Mouse (Mus musculus): ENCODE data around the gene Agbl3.

The Agbl3 gene

GRCm38 (mm10) chr6:34862791-34863403 is 82.7 kb downstream of the Agbl3 start, which contains the start of gene Tmem140:
TSS of gene Tmem140 (plus strand) at chr6:34863146.
- peak; percentile 74 for DNase-seq (ENCODE audit: low read depth, low spot score)
- Histone ChIP-seq H3K36me3 (ENCODE audit: control insufficient read depth, insufficient read depth, low read length, poor library complexity, severe bottlenecking) (no peaks in the 10 kb centered on the region), H3K27me3 (ENCODE audit: control insufficient read depth, insufficient read depth, low read length, poor library complexity, severe bottlenecking) (no peaks in the 10 kb centered on the region; the same call in 1 of the 2 replicates)

- no peaks in the 10 kb centered on the region; the same call in 1 of the 2 replicates for H3K27me3 ChIP-seq (ENCODE audit: control insufficient read depth, insufficient read depth, low read length, poor library complexity, severe bottlenecking)
- no peaks in the 10 kb centered on the region for H3K36me3 ChIP-seq (ENCODE audit: control insufficient read depth, insufficient read depth, low read length, poor library complexity, severe bottlenecking)
- DNase-seq (ENCODE audit: low read depth, low spot score), result no peak
These were observed 83.7 kb downstream of the Agbl3 start for GRCm38 (mm10) chr6:34863786-34864514.

GRCm38 (mm10) chr6:34865213-34865612 is 85.0 kb downstream of the Agbl3 start:
- Histone ChIP-seq H3K36me3 (ENCODE audit: control insufficient read depth, insufficient read depth, low read length, poor library complexity, severe bottlenecking) (no peaks in the 10 kb centered on the region), H3K27me3 (ENCODE audit: control insufficient read depth, insufficient read depth, low read length, poor library complexity, severe bottlenecking) (no peaks in the 10 kb centered on the region; the same call in 1 of the 2 replicates)
- no peak for DNase-seq (ENCODE audit: low read depth, low spot score)

- H3K27me3 ChIP-seq (ENCODE audit: control insufficient read depth, insufficient read depth, low read length, poor library complexity, severe bottlenecking), result no peaks in the 10 kb centered on the region; the same call in 1 of the 2 replicates
- peak; percentile 54 for DNase-seq (ENCODE audit: low read depth, low spot score)
- no peaks in the 10 kb centered on the region for H3K36me3 ChIP-seq (ENCODE audit: control insufficient read depth, insufficient read depth, low read length, poor library complexity, severe bottlenecking)
These were observed 85.7 kb downstream of the Agbl3 start for GRCm38 (mm10) chr6:34865711-34866593.

- DNase-seq (ENCODE audit: low read depth, low spot score), result no peak
- Histone ChIP-seq H3K36me3 (ENCODE audit: control insufficient read depth, insufficient read depth, low read length, poor library complexity, severe bottlenecking) (no peaks in the 10 kb centered on the region), H3K27me3 (ENCODE audit: control insufficient read depth, insufficient read depth, low read length, poor library complexity, severe bottlenecking) (no peaks in the 10 kb centered on the region; the same call in 1 of the 2 replicates)
These were observed 86.6 kb downstream of the Agbl3 start for GRCm38 (mm10) chr6:34866786-34867185.

- no peaks in the 10 kb centered on the region for H3K27me3 ChIP-seq (ENCODE audit: control insufficient read depth, insufficient read depth, low read length, poor library complexity, severe bottlenecking)
- no peaks in the 10 kb centered on the region for H3K36me3 ChIP-seq (ENCODE audit: control insufficient read depth, insufficient read depth, low read length, poor library complexity, severe bottlenecking)
- DNase-seq (ENCODE audit: low read depth, low spot score), result peak; percentile 67
These were observed 87.2 kb downstream of the Agbl3 start for GRCm38 (mm10) chr6:34867301-34867994.

- DNase-seq (ENCODE audit: low read depth, low spot score), result no peak
- Histone ChIP-seq H3K36me3 (ENCODE audit: control insufficient read depth, insufficient read depth, low read length, poor library complexity, severe bottlenecking) (no peaks in the 10 kb centered on the region; the same call in 1 of the 2 replicates), H3K27me3 (ENCODE audit: control insufficient read depth, insufficient read depth, low read length, poor library complexity, severe bottlenecking) (no peaks in the 10 kb centered on the region)
These were observed 87.7 kb downstream of the Agbl3 start for GRCm38 (mm10) chr6:34867995-34868350.

GRCm38 (mm10) chr6:34868507-34869217 is 88.4 kb downstream of the Agbl3 start:
- no peaks in the 10 kb centered on the region for H3K27me3 ChIP-seq (ENCODE audit: control insufficient read depth, insufficient read depth, low read length, poor library complexity, severe bottlenecking)
- no peak for DNase-seq (ENCODE audit: low read depth, low spot score)
- H3K36me3 ChIP-seq (ENCODE audit: control insufficient read depth, insufficient read depth, low read length, poor library complexity, severe bottlenecking), result no peaks in the 10 kb centered on the region; the same call in 1 of the 2 replicates

- Histone ChIP-seq H3K36me3 (ENCODE audit: control insufficient read depth, insufficient read depth, low read length, poor library complexity, severe bottlenecking) (no peaks in the 10 kb centered on the region; the same call in 1 of the 2 replicates), H3K27me3 (ENCODE audit: control insufficient read depth, insufficient read depth, low read length, poor library complexity, severe bottlenecking) (no peaks in the 10 kb centered on the region)
- peak; percentile 50 for DNase-seq (ENCODE audit: low read depth, low spot score)
These were observed 89.1 kb downstream of the Agbl3 start for GRCm38 (mm10) chr6:34869225-34869915.

- H3K36me3 ChIP-seq (ENCODE audit: control insufficient read depth, insufficient read depth, low read length, poor library complexity, severe bottlenecking), result no peaks in the 10 kb centered on the region; the same call in 1 of the 2 replicates
These were observed 89.9 kb downstream of the Agbl3 start for GRCm38 (mm10) chr6:34870136-34870535.

GRCm38 (mm10) chr6:34870724-34871123 is 90.5 kb downstream of the Agbl3 start:
- no peak for DNase-seq (ENCODE audit: low read depth, low spot score)
- no peaks in the 10 kb centered on the region for H3K27me3 ChIP-seq (ENCODE audit: control insufficient read depth, insufficient read depth, low read length, poor library complexity, severe bottlenecking)
- H3K36me3 ChIP-seq (ENCODE audit: control insufficient read depth, insufficient read depth, low read length, poor library complexity, severe bottlenecking), result no peaks in the 10 kb centered on the region; the same call in 1 of the 2 replicates

More at GRCm38 (mm10) chr6:34870136-34870535, 89.9 kb downstream of the Agbl3 start:
- H3K27me3 ChIP-seq (ENCODE audit: control insufficient read depth, insufficient read depth, low read length, poor library complexity, severe bottlenecking), result no peaks in the 10 kb centered on the region
- DNase-seq (ENCODE audit: low read depth, low spot score), result no peak

GRCm38 (mm10) chr6:34871929-34872328 is 91.7 kb downstream of the Agbl3 start:
- Histone ChIP-seq H3K27me3 (ENCODE audit: control insufficient read depth, insufficient read depth, low read length, poor library complexity, severe bottlenecking) (no peaks in the 10 kb centered on the region), H3K36me3 (ENCODE audit: control insufficient read depth, insufficient read depth, low read length, poor library complexity, severe bottlenecking) (no peaks in the 10 kb centered on the region; the same call in 1 of the 2 replicates)
- DNase-seq (ENCODE audit: low read depth, low spot score), result no peak

- Histone ChIP-seq H3K27me3 (ENCODE audit: control insufficient read depth, insufficient read depth, low read length, poor library complexity, severe bottlenecking) (no peaks in the 10 kb centered on the region), H3K36me3 (ENCODE audit: control insufficient read depth, insufficient read depth, low read length, poor library complexity, severe bottlenecking) (no peaks in the 10 kb centered on the region; the same call in 1 of the 2 replicates)
- DNase-seq (ENCODE audit: low read depth, low spot score), result no peak
These were observed 92.6 kb downstream of the Agbl3 start for GRCm38 (mm10) chr6:34872871-34873270.
